Mouse (Mus musculus) adrenal gland (tissue): ENCODE measurements around the gene Snx14.

Experiments
- intact Hi-C: fragments of 180-260 bp; cut with DNase I; formaldehyde crosslinking; loops from one replicate; pipeline ENCODE4 v1.15.1; 2025
- long read RNA-seq, 2 experiments: library from polyadenylated mRNA; unstranded; transcript quantifications; one replicate each; pipeline ENCODE4 v2.0.0; 2020; ENCODE audit warnings: borderline replicate concordance in 1 of 2; ENCODE audit not compliant: insufficient replicate concordance in 1 of 2

Snx14 gene
- long read RNA-seq, experiment 1, transcript Snx14-204 (28 exons, 3,109 nt): major isoform, 14 of 27 reads
- long read RNA-seq, experiment 1, partial matches to known transcripts: 8 of 27 reads
- long read RNA-seq, experiment 1, other reads (novel, unspliced or antisense): 3 of 27 reads
- long read RNA-seq, experiment 2, transcript Snx14-204 (28 exons, 3,109 nt): major isoform, 13 of 27 reads
- long read RNA-seq, experiment 2, partial matches to known transcripts: 8 of 27 reads
- long read RNA-seq, experiment 2, other reads (novel, unspliced or antisense): 2 of 27 reads

DNA sequence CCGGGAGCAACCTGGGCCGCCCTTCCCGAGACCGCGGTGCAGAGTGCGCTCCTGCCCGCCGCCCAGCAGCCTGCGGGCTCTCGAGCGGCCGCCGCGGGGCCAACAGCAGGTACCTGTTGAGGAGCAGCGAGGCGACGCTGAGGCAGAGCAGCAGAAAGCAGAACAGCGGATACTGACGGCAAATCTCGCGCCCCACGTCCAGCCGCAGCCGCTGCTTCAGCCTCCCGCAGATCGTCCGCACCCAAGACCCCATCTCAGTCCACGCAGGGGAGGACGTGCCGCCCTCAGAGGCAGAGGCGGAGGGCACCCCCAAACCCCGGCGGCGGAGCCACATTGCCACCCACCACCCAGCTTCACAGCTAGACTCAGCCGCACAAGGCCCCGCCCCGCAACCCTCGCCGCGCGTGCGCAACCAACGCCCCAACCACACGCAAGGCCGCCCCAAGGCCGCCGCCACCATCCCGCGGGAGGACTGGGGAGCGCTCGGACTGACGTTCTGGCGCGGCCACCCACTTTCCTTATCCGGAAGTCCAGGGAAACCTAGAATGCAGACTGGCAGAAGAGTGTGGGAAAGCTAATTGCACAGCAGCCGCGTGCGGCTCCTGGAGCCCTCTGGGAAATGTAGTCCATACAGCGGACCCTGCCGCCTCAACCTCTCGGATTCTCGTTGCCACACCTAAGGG lies at the start of gene Snx14:
Gene Snx14 (minus strand): TSS at position 404 of the 683 bp plus-strand sequence.
- intact Hi-C loops: loop anchor here (5.0 kb wide), 1 partner anchor 44 kb away; the partner anchor contains the start of gene Syncrip

DNA sequence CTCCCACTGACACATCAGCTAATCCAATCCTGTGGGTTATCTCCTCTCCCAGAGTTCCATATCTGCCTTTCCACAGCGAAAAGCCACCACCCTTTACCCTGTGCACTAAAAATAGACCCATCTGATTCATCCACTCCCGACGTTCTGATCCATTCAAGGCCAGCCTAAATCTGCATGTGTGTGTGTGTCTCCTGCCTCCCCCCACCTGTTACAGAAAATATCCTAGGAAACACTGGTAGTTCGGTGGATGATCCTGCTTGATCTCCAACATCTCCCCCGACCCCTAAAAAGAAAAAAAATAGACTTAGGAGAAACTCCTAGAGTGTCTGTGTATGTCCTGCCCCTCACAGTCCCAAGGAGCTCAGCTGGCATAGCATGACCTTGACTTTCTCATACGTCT lies 45.8 kb upstream of the Snx14 start:
- intact Hi-C loops: loop anchor here (2.0 to 5.0 kb wide), 2 partner anchors 38 to 47 kb away; partner anchors contain the start of gene Snx14

DNA sequence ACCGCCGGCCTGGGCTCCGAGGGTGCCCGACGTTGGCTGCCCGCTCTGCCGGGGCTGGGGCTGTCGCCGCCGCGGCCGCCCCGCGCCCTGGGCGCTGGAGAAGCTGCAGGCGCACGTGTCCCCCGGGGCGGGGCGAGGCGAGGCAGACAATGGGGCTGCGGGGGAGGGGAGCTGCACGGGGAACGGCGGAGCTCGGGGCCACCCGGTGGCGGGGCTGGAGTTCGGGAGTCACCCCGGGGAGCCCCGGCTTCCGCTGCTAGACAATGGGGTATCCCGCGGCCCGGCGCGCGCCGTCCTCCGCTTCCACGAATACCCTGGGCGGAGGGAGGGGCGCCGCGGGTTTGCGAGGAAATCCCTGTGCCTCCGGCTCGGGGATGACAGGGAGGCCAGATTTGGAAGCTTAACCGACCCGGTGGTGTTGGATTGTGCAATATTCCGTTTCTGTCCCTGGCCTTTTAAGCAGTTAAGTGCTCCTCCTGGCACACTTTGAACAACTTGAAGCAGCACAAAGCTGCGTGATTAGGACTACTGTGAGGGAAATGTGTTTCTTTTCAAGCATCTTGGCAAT lies 44.2 kb upstream of the Snx14 start:
- intact Hi-C loops: loop anchor here (5.0 kb wide), 1 partner anchor 46 kb away; the partner anchor contains the start of gene Snx14

DNA sequence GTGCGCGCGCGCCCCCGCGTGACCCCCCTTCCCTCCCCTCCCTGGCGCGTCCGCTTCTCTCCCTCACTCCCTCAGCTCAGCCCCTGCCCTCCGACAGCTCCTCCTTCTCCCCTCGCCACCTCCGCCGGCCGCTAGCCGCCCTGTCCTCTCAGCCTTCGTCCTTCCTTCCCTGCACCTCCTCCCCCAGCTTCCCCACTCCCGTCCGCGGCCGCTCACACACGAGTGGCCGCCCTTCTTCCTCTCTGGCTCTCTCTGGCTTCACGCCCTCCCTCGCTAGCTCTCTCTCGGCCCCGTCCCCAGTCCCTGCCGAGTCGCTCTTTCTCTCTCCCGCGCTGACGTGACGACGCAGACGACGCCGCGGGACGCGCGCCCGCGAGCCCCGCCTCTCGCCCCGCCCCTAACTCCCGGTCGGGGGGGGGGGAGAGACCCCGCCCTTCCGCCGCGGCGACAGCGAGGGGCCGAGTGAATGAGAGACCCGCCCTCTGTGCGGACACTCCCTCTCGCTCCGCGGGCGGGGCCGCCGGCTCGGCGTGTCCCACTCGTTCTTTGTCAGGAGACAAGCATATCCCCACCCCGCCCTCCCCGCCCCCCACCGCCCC lies 43.6 kb upstream of the Snx14 start, which contains the start of gene Syncrip:
Gene Syncrip (minus strand): TSS at position 345 of the 599 bp plus-strand sequence.
- intact Hi-C loops: loop anchor here (5.0 kb wide), 1 partner anchor 45 kb away; the partner anchor contains the start of gene Snx14

DNA sequence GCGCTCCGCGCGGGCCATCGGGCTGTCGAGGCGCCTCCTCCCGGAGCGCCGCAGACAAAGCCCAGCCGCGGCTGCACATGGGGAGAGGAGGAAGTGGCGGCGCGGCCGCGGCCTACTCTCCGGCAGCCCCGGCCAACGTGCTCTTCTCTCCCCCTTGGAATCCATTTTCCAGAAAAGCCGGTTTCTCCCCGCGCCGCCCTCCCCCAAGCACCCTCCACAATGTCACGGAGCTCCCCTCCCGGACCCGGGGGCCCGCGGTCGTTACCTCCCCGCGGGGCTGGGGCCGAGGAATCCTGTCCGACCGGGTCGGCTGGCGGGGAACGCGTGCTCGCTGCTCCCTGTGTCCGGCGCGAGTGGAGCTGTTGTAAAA lies 43.0 kb upstream of the Snx14 start:
- intact Hi-C loops: loop anchor here (5.0 kb wide), 1 partner anchor 44 kb away; the partner anchor contains the start of gene Snx14

DNA sequence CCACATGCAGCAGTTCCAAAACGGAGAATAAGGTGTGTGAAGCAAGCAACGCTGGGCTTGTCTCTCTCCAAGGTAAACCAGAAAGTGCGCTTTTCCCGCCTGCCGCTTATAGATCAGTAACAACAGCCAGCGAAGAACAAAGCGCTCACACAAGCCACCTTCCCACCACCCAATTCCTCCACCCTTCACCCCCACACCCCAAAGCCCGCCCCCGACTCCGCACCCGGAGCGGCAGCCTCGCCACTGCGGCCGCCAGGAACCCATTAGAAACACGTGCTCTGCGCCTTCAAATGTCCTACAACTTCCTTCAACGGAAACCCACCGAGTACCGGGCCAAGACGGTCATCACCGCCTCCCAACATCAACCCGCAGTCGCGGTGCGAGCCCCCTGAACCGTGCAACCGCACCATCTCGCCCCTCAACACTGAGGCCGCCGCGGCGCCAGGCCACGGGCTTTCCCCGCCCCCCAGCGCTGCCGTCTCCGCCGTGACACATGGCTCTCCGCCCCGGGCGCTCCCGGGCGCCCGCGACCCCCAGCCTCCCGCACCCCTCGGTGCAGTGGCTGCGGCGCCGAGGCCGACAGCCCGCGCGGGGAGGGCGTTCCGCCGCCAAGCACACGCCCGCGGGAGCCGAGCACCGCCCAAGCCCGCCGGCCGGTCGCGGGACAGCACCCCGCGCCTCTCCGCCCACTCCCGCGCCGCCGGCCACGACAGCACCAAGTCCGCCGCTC lies 42.5 kb upstream of the Snx14 start:
- intact Hi-C loops: loop anchor here (5.0 kb wide), 1 partner anchor 44 kb away; the partner anchor contains the start of gene Snx14

DNA sequence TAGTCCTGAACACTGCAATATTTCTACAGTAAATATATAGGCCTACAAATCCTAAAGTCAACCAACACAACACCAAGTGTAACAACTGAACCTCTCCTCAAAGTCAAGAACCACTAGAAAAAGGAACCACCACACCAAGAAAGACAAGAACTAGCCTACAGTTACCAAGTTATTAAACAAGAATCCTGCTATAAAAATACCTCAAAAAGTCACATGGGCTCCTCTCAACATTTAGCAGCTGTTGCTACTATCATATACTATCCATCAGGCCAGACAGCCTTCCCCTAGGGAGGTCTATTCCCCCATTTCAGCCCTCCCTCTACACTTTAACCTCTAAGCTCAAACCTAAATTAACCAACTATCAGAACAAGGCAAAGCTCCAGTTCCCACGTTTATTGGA lies 41.4 kb upstream of the Snx14 start:
- intact Hi-C loops: loop anchor here (5.0 kb wide), 1 partner anchor 43 kb away; the partner anchor contains the start of gene Snx14

DNA sequence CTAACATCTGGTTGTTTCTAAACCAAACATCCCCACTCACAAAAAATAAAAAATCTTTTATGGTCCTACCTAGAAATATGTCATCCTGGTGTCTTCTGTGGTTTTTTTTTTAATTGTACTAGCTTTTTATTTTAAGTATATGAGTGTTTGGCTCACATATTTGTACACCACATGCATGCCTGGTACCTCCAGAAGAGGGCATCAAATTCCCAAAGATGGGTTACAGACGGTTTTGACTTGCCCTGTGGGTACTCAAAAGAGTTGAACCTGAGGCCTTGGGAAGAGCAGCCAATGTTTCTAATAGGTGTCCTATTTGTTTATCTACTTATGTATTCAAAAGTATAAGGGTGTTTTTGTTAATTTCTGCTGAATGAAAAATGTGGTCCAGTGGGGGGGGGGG lies 37.4 kb upstream of the Snx14 start:
- intact Hi-C loops: loop anchor here (10.0 kb wide), 1 partner anchor 69 kb away; the partner anchor contains the start of gene Zfp949

DNA sequence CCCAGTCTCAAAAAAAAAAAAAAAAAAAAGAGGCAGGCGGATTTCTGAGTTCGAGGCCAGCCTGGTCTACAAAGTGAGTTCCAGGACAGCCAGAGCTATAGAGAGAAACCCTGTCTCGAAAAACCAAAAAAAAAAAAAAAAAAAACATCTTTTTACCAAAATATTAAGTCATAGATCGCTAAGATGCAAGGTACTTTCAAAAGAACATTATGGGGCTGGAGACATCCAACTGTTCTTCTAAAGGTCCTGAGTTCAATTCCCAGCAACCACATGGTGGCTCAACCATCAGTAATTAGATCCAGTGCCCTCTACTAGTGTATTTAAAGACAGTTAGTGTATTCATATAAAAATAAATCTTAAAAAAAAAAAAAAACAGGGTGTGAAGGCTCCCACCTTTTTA lies 22.3 kb upstream of the Snx14 start:
- intact Hi-C loops: loop anchor here (5.0 kb wide), 1 partner anchor 74 kb away; no protein-coding TSS in a partner anchor

DNA sequence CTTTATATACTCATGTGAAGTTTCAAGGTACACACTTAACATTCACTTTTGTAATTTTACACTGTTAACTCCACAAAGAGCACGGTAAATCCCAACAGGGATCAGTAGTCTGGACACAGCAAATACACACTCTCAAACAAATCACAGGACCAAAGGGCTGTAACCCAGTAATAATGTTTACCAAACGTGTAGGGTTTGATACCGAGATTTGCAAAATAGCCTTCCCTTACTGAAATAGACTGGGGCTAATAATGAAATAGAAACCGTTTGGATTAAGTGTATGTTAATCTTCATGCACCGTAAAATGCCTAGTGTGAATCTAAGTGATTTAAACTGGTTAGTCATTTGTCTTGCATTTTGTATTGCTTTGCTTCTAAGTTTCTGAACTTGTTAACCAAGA lies 1.2 kb upstream of the Snx14 start:
- intact Hi-C loops: loop anchor here (5.0 kb wide), 1 partner anchor 42 kb away; the partner anchor contains the start of gene Syncrip

DNA sequence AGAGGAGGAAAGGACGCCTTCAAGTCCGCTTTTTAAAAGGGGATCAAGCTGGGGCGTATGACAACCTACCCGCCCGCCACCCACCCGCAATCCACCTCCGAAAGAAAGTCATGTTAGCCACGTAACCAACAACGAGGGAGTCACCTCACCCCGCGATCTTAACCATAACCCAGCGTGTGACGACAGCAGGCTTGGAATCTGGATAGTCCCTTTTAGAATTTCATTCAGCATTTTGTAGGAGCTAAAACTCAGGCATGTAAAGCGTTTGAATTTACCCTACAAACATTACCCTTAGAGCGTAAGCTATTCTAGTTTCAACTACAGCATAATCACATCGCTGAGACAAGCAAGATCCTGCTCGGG lies 461 bp upstream of the Snx14 start:
- intact Hi-C loops: loop anchor here (5.0 kb wide), 1 partner anchor 43 kb away; the partner anchor contains the start of gene Syncrip

DNA sequence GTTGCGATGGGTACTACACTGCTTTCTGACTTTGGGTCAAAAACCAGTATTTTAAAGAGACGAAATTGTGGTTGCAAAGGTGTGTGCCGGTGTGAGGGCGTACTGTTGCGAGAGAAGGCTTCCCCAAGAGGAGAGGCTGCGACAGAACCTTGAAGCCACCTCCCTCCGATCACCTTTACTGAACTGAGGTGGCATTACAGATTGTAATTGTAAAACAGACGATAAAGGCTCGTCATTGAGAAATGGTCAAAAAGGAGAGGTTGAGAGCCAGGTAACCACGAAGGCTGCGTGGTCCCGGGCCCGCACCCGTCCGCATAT lies 562 bp downstream of the Snx14 start:
- intact Hi-C loops: loop anchor here (5.0 kb wide), 1 partner anchor 44 kb away; the partner anchor contains the start of gene Syncrip

DNA sequence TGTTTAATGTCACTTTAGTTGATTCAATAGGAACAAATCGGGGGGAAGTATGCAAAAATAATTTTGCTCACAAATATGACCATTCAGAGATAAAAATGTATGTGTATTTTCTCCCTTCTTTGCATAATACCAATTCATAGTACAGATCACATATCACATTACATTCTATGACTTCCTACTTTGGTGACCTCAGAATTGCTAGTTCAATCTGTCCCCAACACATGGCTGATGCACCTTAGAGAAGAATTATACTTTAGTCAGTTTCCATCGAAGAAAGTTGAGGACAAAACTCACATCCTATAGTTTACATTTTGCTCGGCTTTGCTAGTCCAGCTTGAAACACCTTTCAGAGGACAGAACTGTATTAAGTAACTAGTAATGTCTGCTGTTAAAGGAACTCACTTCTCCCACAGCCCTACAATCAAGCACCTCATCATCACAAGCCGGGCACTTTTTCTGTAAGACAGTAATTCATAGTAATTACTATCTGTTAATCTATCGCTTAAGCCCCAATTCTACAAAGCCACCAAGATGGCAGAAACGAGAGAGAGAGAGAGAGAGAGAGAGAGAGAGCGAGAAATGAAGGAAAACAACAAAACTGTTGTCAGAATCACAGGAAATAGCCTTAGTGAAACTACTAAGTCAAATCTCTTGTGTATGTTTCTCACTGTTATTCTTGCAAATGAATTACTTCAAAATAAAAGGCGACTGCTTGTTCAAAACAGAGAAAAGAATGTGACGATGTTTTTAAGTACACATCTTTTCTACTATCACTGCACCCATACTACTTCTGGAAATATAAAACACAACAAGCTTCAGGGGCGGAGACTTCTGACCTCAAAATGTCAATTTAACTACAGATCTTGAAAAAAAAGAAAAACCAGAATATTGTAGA lies 1.2 kb downstream of the Snx14 start:
- intact Hi-C loops: loop anchor here (5.0 kb wide), 1 partner anchor 45 kb away; the partner anchor contains the start of gene Syncrip

DNA sequence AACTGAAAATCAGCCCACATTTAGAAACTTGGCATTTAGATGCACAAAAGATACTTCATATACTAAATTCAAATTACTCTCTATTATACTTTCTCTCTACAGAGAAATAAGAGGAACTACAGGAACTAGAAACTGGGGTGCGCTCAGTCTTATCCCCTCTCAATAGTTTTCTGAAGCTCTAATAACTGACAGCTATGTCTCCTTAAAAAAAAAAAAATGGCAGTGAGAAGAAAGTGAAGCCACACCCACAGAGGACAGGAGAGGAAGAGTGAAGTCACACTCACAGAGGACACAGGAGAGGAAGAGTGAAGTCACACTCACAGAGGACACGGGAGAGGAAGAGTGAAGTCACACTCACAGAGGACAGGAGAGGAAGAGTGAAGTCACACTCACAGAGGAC lies 14.4 kb downstream of the Snx14 start:
- intact Hi-C loops: no loop called here

DNA sequence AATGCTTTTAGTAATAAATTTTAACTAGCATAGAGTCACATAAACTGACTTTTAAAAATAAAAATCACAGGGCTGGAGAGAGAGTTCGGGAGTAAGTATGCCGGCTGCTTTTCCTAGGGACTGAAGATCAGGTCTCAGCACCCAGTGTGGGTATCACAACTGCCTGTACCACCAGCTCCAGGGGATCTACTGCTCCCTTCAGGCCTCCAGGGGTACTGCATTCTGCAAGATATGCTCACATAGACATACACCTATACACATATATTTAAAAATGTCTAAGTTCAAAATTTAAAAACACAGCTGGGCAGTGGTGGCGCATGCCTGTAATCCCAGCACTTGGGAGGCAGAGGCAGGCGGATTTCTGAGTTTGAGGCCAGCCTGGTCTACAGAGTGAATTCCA lies 16.3 kb downstream of the Snx14 start:
- intact Hi-C loops: no loop called here

DNA sequence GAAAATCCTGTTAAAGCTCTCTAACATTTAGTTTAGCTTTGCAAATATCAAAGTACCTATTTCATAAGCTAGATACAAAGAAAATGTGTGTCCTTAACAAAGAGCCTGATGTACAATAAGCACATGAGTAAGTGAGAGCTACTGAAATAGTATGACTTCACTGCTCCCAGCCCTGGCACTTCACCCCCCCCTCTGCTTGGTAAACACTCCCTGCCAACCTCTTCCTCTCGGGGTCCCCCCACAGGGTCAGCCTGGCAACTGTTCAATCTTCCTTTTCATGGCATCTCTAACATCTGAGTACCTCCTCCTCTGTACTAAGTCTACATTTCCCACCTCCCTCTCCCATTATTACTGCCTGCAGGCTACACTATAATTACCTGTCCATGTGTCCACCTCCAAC lies 22.0 kb downstream of the Snx14 start:
- intact Hi-C loops: no loop called here

DNA sequence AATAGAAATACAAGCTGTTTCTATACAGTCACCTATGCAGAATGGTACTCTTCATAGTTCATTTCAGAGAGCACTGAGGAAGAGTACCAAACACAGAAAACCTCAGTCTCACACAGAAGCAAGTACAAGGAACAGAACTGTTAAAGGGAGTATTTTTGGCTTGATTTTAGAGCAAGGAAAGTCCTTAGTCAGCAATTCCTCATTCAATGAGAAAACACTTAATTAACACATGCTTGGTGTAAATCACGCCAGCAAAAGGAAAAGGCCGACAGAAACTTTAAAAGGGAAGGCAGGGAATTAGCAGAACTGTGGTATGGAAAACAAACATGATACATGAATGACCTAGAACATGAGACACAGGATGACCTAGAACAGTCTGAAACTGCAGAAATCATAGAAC lies 28.8 kb downstream of the Snx14 start:
- intact Hi-C loops: loop anchor here (10.0 kb wide), 1 partner anchor 135 kb away; the partner anchor contains the start of gene Zfp949

DNA sequence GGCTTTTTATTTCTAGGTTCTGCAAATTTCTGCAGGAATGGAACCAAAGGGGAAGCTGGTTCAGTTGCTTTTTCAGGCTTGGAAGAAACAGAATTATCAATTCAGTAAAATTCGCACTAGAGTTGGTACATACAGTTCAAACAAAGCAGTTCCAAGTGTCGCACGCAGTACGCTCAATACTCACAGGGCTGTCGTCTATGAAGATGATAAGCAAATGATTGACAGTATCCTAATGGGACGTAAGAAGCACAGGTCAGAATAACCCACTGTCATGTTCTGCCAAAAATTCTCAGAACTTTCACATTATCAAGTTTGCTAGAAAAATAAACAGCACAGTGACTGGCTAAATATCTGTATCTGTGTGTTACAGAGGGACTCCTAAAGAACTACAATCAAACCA lies 34.2 kb downstream of the Snx14 start:
- intact Hi-C loops: loop anchor here (5.0 to 10.0 kb wide), 2 partner anchors 140 to 162 kb away; partner anchors contain the start of gene Zfp949

DNA sequence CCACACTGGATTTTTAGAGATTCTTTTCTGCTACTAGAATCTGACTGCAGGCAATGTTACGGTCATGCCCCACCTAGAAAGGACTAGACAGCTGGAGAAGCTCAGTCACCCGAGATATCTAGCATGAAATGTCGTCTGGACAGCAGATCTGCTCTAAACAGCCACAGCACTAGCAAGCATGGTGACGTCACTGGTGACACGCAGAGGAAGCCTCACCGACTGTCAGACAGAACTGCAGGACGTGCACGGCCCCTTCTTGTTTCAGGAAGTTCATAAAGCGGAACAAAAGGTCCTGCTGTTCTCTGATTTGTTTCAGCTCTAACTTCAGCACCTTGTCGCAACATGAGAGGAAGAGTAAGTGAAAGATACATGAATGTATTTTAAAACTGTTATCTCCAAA lies 34.7 kb downstream of the Snx14 start:
- intact Hi-C loops: loop anchor here (5.0 to 10.0 kb wide), 2 partner anchors 141 to 162 kb away; partner anchors contain the start of gene Zfp949
